Mouse (Mus musculus) cerebellum, adult 11-12 months (tissue): Measurements from ENCODE around the gene Il1a.

Experiments
- DNase-seq: peaks from one replicate; pipeline ENCODE4 v3.0.0; 2022

Il1a gene

GRCm38 (mm10) chr2:129261151-129261794 is 48.5 kb downstream of the Il1a start:
- no peak for DNase-seq

GRCm38 (mm10) chr2:129260646-129261045 is 49.1 kb downstream of the Il1a start:
- no peak for DNase-seq

- peak; percentile 45 for DNase-seq
These were observed 51.1 kb downstream of the Il1a start for GRCm38 (mm10) chr2:129258475-129259211.

GRCm38 (mm10) chr2:129258056-129258455 is 51.7 kb downstream of the Il1a start:
- DNase-seq: no peak

GRCm38 (mm10) chr2:129256006-129256405 is 53.8 kb downstream of the Il1a start:
- no peak for DNase-seq

- no peak for DNase-seq
These were observed 55.7 kb downstream of the Il1a start for GRCm38 (mm10) chr2:129254076-129254475.

GRCm38 (mm10) chr2:129253631-129253970 is 56.2 kb downstream of the Il1a start:
- no peak for DNase-seq

- no peak for DNase-seq
These were observed 56.7 kb downstream of the Il1a start for GRCm38 (mm10) chr2:129252836-129253630.
